Mouse (Mus musculus): Measurements from ENCODE around the gene Ror2.

GRCm38 (mm10) chr13:53205128-53205911 lies 80.6 kb downstream of the Ror2 start:
- no peak for TF ChIP-seq ZC3H11A (IDR thresholded peaks at IDR 0.05; ENCODE audit: borderline replicate concordance, low read depth, low read length)
- no peak for TF ChIP-seq ZNF384 (IDR thresholded peaks at IDR 0.05; ENCODE audit: low read depth, low read length)

All from ES-E14 (cell line).